Mouse (Mus musculus) midbrain, embryonic 14.5 days (tissue): ENCODE measurements around the gene Gpx7. TPM values are rescaled to one million over a fixed set of nuclear protein-coding genes. Genes with fewer than 3 reads are reported as not detected.

ENCODE experiments used
- ATAC-seq: fragments of 200-750 bp; cut with Nextera tagmentation; 2 replicates; pipeline ENCODE4 v1.8.0; 2017; ENCODE audit warnings: moderate number of reproducible peaks, moderate library complexity; ENCODE audit not compliant: low FRiP score, low TSS enrichment
- DNase-seq: peaks from one replicate; pipeline ENCODE4 v3.0.0-alpha.2; 2015
- H3K27ac ChIP-seq: fragments of 300-500 bp; sonication (generic); replicated peaks from 2 replicates; pipeline ENCODE4 v1.5.1; 2014; ENCODE audit warnings: mild to moderate bottlenecking, low read depth, low read length, moderate library complexity
- H3K27me3 ChIP-seq: fragments of 300-500 bp; sonication (generic); 2 replicates; pipeline ENCODE4 v1.6.1; 2014; ENCODE audit warnings: low read length, control low read depth, mixed read lengths; ENCODE audit not compliant: control insufficient read depth, insufficient read depth
- H3K36me3 ChIP-seq: fragments of 300-500 bp; sonication (generic); 2 replicates; pipeline ENCODE4 v1.6.1; 2014; ENCODE audit warnings: low read length, control low read depth; ENCODE audit not compliant: control insufficient read depth, insufficient read depth
- H3K4me1 ChIP-seq: fragments of 300-500 bp; sonication (generic); 2 replicates; pipeline ENCODE4 v1.6.1; 2014; ENCODE audit warnings: mild to moderate bottlenecking, antibody characterized with exemption, low read length, control low read depth; ENCODE audit not compliant: control insufficient read depth, insufficient read depth
- H3K4me2 ChIP-seq: fragments of 300-500 bp; sonication (generic); 2 replicates; pipeline ENCODE4 v1.6.1; 2014; ENCODE audit warnings: mild to moderate bottlenecking, low read length, moderate library complexity
- H3K4me3 ChIP-seq: fragments of 300-500 bp; sonication (generic); replicated peaks from 2 replicates; pipeline ENCODE4 v1.5.1; 2014; ENCODE audit warnings: low read depth, low read length
- H3K9ac ChIP-seq: fragments of 300-500 bp; sonication (generic); replicated peaks from 2 replicates; pipeline ENCODE4 v1.6.1; 2014; ENCODE audit warnings: mild to moderate bottlenecking, low read length, moderate library complexity
- H3K9me3 ChIP-seq: fragments of 300-500 bp; sonication (generic); 2 replicates; pipeline ENCODE4 v1.6.1; 2016; ENCODE audit warnings: low read length, control low read depth, mixed read lengths; ENCODE audit not compliant: control insufficient read depth
- WGBS: fragments of 180-500 bp; shearing (Covaris S2); extraction: QIAGEN DNeasy Blood & Tissue Kit; methylation state at CpG from one replicate; pipeline ENCODE4 v1.1.7; 2014; 5-methylcytosine and 5-hydroxymethylcytosine counted together
- polyA plus RNA-seq: library from polyadenylated mRNA; unstranded; fragments of >200 nt; fragmentation: Nextera tagmentation; extraction: Ambion mirVana; gene quantifications from 2 replicates; pipeline ENCODE4 v1.2.1, GENCODE M21; 2014

The Gpx7 gene
- polyA plus RNA-seq, 1 experiment from 2014 or later: 23.9 TPM

DNA sequence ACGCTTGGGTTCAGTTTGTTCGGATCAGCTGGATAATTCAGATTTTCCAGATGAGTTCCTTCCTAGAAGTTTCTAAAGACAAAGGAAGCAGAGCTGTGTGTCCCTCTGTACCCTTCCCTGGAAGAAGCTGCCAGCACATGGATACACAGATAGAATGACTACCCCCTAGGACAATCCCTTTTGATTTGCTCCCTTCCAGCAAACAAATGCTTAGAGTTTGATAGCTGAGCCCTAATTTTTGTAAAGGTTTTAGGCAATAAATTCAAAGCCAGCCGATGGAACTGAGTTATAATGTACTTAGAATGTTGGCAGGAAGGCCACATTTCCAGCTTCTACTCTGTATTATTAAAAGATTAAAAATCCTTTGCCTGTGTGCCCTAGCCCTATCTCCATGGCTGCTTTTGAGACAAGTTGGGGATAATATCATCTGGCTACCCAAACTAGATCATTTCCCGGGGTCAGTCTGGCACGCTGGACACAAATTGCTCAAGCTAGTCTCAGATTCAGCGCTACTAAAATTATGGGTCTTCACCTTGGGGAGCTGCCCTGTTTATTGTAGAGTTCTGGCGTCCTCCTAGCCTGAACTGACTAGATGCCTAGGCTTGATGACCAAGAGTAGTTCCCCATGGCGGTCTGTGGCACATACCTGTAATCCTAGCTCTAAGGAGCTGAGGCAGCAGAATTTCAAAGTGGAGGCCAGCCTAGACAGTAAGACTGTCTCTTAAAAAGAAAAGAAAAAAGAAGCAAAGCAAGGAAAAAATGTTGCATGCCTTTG is 2.7 kb downstream of the Gpx7 start:
- ATAC-seq (no peak), DNase-seq (no peak)
- no peak overlapping the region for H3K27ac ChIP-seq
- H3K4me2 ChIP-seq: no peak overlapping the region
- WGBS: 90% methylated on average over 8 of the region's 8 CpGs
- H3K27me3 ChIP-seq: no peaks in the 10 kb centered on the region
- H3K36me3 ChIP-seq: no peaks in the 10 kb centered on the region
- H3K4me1 ChIP-seq: peaks cover 10% of the 10 kb centered on the region; the same call in 1 of the 2 replicates
- H3K9me3 ChIP-seq: no peaks in the 10 kb centered on the region
- no peak overlapping the region for H3K4me3 ChIP-seq
- H3K9ac ChIP-seq: no peak overlapping the region

DNA sequence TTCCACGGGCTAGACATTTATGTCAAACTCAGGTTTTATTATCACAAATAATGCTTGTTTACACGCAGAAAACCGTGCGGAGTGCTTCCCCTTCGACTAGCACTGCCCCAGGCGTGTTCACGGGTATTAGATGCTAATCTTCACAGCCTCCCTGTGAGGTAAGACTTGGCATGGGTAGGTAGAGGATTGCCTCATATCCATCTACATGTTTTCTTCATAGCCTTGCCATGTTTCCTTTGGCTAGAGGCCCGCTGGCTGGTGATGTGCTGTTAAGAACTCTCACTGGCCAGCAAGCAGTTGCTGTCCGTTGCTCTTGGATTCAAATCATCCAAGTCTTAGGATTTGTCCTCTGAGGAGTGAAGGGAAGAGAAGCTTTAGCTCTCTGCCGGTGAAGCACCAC is 6.4 kb downstream of the Gpx7 start:
- Histone ChIP-seq H3K27ac (no peak overlapping the region), H3K9ac (no peak overlapping the region), H3K27me3 (no peaks in the 10 kb centered on the region), H3K9me3 (no peaks in the 10 kb centered on the region), H3K4me3 (no peak overlapping the region), H3K4me2 (no peak overlapping the region), H3K4me1 (no peaks in the 10 kb centered on the region), H3K36me3 (no peaks in the 10 kb centered on the region)
- WGBS: 90% methylated on average over 10 of the region's 10 CpGs
- no peak for DNase-seq
- ATAC-seq: no peak

DNA sequence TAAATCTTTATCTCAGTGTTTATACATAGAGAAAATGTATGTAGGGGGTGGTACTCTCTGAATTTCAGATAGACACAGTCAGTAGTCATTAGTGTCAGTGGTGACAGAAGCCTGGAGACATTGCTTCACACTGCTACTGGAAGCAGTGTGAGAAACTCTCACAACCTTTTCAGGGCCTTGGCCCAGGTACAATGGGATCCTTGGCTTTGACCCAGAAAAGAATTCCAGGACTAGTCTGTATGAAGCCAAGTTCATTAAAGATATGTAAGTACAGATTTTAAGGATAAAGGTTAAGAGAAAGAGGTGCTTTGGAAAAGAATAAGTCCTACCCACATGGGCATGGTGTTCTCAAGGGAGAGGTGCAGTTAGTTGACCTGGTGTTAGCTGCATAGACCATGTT is 12.5 kb downstream of the Gpx7 start:
- ATAC-seq (no peak), DNase-seq (no peak)
- Histone ChIP-seq H3K4me1 (no peaks in the 10 kb centered on the region), H3K36me3 (no peaks in the 10 kb centered on the region), H3K4me2 (no peak overlapping the region), H3K9ac (no peak overlapping the region), H3K9me3 (peaks cover 3% of the 10 kb centered on the region; the same call in 1 of the 2 replicates), H3K27ac (no peak overlapping the region), H3K4me3 (no peak overlapping the region), H3K27me3 (no peaks in the 10 kb centered on the region)

DNA sequence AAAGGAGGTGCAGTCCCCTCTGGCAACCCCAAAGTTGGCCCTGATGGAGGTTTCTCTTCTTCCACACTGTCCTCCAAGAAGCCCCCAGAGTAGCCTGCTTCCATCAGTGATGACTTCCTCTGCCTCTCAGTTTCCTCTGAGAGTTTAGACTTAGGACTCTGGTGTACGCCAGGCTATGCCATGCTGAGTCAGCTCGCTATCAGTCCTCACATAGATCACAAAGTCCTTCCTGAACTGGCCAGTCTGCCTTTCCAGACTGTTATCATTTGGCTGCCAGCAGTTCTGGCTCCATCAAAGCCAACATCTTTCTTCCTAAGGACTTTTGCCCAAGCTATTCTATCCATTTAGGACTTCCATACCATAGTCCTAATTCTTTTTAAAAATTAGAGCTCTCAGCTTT is 14.2 kb downstream of the Gpx7 start:
- Histone ChIP-seq H3K27ac (no peak overlapping the region), H3K27me3 (no peaks in the 10 kb centered on the region), H3K4me3 (no peak overlapping the region), H3K9ac (no peak overlapping the region), H3K9me3 (peaks cover 3% of the 10 kb centered on the region; the same call in 1 of the 2 replicates), H3K36me3 (no peaks in the 10 kb centered on the region), H3K4me1 (peaks cover 13% of the 10 kb centered on the region), H3K4me2 (no peak overlapping the region)
- 87% methylated on average over 2 of the region's 2 CpGs for WGBS
- ATAC-seq (no peak), DNase-seq (no peak)

DNA sequence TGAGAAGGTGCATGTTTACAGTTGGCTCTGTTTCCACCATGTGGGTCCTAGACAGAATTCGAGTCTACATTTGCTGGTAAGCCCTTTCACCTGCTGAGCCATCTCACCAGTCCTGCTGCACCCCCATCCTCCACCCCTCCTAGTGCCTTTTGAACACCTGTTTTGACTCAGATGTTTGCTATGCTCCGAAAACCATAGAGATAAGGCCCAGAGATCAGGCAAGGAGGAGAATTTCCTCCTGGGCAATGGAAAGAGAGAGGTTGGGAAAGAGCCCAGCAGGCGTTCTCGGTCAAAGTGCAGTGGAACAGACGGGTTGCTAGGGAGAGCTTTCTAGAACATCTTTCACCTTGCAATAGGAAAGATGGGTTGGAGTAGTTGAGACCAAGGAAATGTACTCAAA is 15.6 kb downstream of the Gpx7 start:
- H3K9ac ChIP-seq: no peak overlapping the region
- ATAC-seq (no peak), DNase-seq (no peak)
- 83% methylated on average over 5 of the region's 5 CpGs for WGBS
- no peak overlapping the region for H3K27ac ChIP-seq
- no peak overlapping the region for H3K4me3 ChIP-seq
- peaks cover 14% of the 10 kb centered on the region for H3K4me1 ChIP-seq
- no peaks in the 10 kb centered on the region for H3K27me3 ChIP-seq
- no peak overlapping the region for H3K4me2 ChIP-seq
- no peaks in the 10 kb centered on the region for H3K36me3 ChIP-seq
- H3K9me3 ChIP-seq: peaks cover 3% of the 10 kb centered on the region; the same call in 1 of the 2 replicates

DNA sequence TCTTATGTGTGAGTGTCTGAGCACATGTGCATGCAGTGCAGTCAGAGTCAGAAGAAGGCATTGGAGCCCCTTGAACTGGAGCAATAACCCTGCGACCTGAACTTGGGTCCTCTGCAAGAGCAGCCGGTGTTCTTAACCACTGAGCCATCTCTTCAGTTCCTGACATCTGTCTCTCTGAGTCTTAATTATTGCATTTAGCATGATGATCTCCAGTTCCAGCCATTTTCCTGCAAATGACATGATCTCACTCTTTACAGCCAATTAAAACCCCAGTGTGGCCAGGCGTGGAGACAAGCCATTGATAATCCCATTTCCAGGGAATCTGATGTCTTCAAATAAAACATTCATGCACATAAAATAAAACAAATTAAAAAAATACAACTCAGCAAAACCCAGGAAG is 18.0 kb downstream of the Gpx7 start:
- Histone ChIP-seq H3K27me3 (peaks cover 6% of the 10 kb centered on the region; the same call in 1 of the 2 replicates), H3K4me2 (no peak overlapping the region), H3K4me1 (peaks cover 18% of the 10 kb centered on the region), H3K27ac (no peak overlapping the region), H3K9me3 (no peaks in the 10 kb centered on the region), H3K4me3 (no peak overlapping the region), H3K9ac (no peak overlapping the region), H3K36me3 (no peaks in the 10 kb centered on the region)
- ATAC-seq: no peak
- WGBS: 41% methylated on average over 3 of the region's 3 CpGs
- peak; percentile 30 for DNase-seq

DNA sequence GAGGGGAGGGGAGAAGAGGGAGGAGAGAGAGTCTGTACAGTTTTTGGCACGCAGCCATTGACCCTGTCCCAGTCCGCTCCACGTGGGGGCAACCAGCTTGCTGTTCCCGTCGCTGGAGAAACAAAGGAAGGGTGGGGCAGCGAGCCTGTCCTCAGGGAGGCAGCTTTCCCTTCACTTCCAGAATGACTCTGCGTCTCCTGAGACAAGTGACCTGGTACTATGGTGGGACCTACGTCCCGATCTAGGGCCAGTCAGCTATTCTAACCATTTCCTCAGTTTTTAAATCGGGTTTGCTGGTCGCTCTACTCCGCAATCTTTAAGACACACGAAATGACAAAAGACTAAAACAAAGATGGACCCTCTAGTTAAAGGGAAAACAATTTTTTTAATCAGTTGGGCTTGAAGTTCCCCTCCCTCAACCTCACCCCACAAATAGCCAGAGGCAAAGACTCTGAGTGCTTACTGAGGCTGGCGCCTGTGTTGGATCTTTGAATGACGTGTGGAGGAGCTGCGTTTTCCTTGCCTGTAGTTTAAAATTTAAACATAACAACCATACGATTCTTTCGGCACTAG is 19.0 kb downstream of the Gpx7 start:
- 4% methylated on average over 18 of the region's 18 CpGs for WGBS
- peak; percentile 88 for DNase-seq
- Histone ChIP-seq H3K4me1 (peaks cover 18% of the 10 kb centered on the region), H3K4me3 (peak overlapping the region; percentile 31), H3K9ac (peak overlapping the region; percentile 63), H3K27ac (peak overlapping the region; percentile 85), H3K4me2 (peak overlapping the region; percentile 66), H3K9me3 (no peaks in the 10 kb centered on the region), H3K27me3 (peaks cover 7% of the 10 kb centered on the region; the same call in 1 of the 2 replicates), H3K36me3 (no peaks in the 10 kb centered on the region)
- peak; percentile 75 for ATAC-seq

DNA sequence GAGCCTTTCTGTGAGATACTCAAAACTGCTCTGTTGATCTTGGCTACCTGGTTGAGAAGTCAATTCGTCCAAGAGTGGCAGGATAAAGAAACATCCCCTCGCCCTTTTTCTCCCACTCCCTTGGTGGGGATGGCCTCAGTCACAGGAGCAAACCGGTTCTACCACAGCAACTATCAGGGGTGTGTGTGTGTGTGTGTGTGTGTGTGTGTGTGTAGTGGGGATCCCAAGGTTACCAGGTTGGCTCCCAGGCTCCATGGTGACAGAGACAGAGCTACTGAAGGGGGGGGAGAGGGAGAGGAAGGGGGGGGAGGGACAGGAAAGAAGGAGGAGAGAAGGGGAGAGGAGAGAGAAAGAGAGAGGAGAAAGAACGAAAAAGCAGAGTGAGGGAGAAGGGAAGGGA is 19.7 kb downstream of the Gpx7 start:
- Histone ChIP-seq H3K9ac (peak overlapping the region; percentile 63; the same call in 1 of the 2 replicates), H3K27ac (peak overlapping the region; percentile 85), H3K36me3 (no peaks in the 10 kb centered on the region), H3K4me2 (peak overlapping the region; percentile 66), H3K4me1 (peaks cover 18% of the 10 kb centered on the region), H3K9me3 (no peaks in the 10 kb centered on the region), H3K27me3 (peaks cover 11% of the 10 kb centered on the region; the same call in 1 of the 2 replicates), H3K4me3 (no peak overlapping the region)
- WGBS: 39% methylated on average over 4 of the region's 4 CpGs
- ATAC-seq (no peak), DNase-seq (peak; percentile 31)

DNA sequence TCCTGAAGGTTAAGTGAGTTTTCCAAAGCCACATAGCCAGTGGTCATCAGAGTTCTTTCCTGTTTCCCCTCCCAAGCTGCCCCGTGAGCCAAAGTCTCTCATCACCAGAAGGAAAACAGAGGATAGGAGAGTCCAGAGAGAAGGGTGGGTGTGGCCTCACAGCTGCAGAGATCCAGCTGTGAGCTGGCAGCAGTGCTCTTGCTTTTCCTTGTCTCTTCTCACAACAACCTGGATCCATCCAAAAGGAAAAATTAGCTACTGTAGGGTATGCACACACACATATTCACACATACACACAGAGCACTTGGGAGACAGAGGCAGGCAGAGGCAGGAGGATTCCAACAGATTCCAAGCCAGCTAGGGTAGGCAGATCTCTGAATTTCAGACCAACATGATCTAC is 20.7 kb downstream of the Gpx7 start:
- H3K4me1 ChIP-seq: peaks cover 18% of the 10 kb centered on the region
- H3K9me3 ChIP-seq: no peaks in the 10 kb centered on the region
- no peak for ATAC-seq
- no peak overlapping the region for H3K9ac ChIP-seq
- H3K4me3 ChIP-seq: no peak overlapping the region
- no peaks in the 10 kb centered on the region for H3K36me3 ChIP-seq
- no peak for DNase-seq
- WGBS: 46% methylated on average over 1 of the region's 1 CpGs
- no peak overlapping the region for H3K4me2 ChIP-seq
- peaks cover 11% of the 10 kb centered on the region; the same call in 1 of the 2 replicates for H3K27me3 ChIP-seq
- H3K27ac ChIP-seq: no peak overlapping the region
